Mouse (Mus musculus) cerebellum, adult 8-10 months (tissue): ENCODE measurements around the gene Elf5.

Experiments
- DNase-seq: peaks from one replicate; pipeline ENCODE4 v3.0.0; 2022

Gene Elf5

GRCm38 (mm10) chr2:103411348-103411747 lies at the start of gene Elf5:
Gene Elf5, plus strand, starts transcription at chr2:103411688.
- no peak for DNase-seq

- DNase-seq: no peak
Observed at GRCm38 (mm10) chr2:103372541-103372940, 38.9 kb upstream of the Elf5 start.

DNA sequence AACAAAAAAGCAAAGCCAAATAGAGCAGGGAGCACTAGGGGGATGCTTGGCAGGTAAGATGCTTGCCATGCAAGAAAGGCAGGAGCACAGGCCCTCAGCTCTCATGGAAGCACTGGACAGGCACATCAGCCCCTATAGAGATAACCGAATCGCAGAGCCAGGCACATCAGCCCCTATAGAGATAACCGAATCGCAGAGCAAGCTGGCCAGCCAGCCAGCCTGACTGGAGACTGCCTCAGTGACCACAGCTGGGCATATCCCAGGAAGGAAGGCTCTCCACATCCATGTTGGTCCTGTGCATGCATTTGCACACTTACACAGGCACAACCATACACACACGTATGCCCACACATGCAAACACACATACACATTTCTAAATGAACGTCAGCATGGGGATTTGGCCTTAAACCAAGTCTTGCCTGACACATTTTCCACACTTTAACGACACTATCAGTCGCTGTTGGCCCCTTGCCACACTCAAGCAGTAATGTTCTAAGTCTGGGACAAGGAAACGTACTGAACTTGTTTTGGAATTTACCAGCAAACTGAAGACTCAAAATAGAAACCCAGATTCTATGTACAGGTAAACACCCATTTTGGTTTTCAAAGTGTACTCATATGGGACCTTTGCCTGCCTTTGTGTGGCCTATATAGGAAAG lies 31.9 kb upstream of the Elf5 start:
- no peak for DNase-seq

GRCm38 (mm10) chr2:103382174-103382573 lies 29.3 kb upstream of the Elf5 start:
- DNase-seq: no peak

- DNase-seq: no peak
Observed at GRCm38 (mm10) chr2:103387881-103388280, 23.6 kb upstream of the Elf5 start.

- no peak for DNase-seq
Observed at GRCm38 (mm10) chr2:103388311-103388710, 23.2 kb upstream of the Elf5 start.

- DNase-seq: peak; percentile 10
Observed at GRCm38 (mm10) chr2:103390086-103390988, 21.2 kb upstream of the Elf5 start.

DNA sequence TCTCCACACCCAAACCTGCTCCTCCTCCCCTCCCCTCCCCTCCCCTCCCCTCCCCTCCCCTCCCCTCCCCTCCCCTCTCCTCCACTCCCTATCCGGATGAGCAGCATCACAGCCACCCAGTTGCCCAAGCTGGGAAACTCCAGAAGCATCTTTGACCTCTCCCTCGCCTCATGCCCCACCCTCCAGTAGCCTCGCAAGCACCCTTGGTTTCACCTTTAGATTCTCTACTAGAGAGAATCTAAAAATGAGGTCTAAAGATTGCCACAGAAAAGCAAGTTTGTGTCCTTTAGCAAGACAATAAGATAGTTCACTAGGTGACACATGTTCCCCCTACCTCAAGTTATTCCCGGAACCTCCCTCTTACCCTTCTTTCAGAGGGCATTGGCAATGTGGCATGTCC lies 19.9 kb upstream of the Elf5 start:
- no peak for DNase-seq

DNA sequence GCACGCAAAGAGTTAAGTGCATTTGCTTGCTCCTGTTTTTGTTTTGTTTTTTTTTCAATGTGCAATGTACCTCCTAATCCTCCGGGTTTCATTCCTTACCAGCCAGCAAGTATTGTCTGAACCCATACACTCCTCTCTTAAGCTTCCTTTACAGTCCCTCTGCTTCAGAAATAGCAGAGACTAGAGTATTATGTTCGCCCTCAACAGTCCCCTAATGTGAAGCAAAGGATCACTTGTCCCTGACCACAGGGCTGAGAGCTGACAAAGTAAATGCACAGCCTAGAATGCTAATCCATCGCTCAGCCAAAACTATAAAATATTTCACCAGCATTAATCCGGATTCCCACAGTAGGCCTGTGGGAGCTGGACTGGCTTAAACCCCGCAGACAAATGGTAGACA lies 13.4 kb upstream of the Elf5 start:
- DNase-seq: no peak

DNA sequence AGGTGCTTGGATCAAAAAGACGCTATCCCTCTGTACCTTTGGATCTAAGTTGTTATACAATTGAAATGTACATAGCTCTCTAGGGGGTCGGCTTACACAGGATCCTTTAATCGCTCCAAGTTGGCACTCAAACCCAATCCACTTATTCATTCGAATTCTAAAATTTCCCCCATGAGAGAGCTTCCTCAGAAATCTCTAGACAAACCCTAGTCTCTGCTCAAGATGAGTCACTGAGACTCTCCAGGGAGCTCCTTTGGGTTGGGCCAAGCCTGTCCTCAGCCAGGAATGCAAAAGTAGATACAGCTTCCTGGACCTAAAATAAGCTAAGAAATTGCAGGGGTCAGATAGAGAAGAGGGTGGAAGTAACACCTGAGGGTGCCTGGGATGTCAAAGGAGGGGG lies 10.8 kb upstream of the Elf5 start:
- DNase-seq: no peak

DNA sequence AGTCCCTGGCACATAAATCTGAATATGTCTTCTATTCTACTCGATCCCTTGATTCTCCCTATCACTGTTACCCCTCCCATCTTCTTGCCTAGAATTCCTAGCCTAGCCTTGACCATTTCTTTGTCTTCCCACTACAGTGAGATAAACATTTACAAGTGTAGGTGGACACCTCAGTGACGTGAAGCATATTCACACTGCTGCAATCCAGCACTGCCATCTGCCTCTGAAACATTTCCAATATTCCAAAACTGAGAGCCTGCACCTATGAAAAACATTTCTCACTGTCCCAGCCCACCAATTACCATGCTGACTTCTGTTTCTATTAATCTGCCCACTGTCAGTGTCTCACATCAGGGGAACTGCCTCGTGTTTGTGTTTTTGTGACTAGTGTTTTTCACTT lies 5.2 kb upstream of the Elf5 start:
- DNase-seq: no peak

DNA sequence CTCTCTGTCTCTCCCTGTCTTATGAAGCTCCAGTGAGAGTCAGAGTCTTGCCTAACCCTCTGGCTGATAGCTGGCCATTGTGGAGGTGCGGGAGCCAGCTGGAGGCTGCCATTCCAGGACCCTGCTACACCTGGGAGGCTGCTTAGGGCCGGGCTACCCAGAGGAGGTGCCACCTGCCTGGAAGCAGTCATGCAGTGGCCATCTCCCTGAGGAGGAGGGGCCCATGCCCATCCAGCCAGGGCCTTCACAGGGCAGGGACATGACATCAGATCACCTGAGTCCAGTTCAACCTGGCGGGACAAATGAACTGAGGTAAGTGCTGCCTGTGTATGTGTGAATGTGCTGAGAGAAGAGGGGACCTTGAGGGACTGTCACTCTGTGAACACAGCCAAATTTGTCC lies 328 bp downstream of the Elf5 start:
- no peak for DNase-seq

DNA sequence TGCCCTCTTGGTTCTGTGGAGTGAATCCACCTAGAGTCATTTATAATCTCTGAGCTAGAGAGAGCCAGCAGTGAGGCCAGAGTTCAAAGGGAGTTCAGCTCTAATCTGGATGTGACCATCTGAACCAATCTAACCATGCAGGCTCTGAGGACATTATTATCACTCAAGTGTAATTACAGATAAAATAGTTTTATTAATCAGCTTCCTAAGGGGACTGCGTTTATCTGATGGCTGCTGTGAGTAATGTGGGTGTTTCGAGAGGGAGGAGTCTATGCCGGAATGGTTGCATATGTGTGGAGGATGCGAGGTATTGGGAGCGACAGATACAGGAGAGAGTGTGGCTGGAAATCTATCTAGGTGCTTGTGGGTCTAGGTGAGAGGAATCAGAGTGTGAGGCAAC lies 1.9 kb downstream of the Elf5 start:
- no peak for DNase-seq

DNA sequence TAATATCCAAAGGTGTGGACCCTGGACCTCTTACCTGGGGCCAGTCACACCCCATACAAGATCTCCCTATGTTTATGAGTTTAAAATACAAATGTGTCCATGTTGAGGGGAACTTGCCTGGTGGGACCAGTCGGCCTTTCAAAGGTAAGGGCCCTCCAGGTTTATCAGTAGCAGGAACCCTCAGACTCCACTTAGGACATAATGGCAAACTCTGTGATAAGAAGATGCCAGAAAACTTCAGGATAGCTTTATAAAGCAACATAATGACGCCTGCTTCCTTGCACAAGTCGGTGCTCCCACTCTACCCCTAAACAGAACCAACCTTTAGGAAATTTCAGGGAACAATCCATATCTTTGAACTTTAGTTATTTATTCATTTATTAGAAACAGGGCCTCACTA lies 4.3 kb downstream of the Elf5 start:
- DNase-seq: no peak

DNA sequence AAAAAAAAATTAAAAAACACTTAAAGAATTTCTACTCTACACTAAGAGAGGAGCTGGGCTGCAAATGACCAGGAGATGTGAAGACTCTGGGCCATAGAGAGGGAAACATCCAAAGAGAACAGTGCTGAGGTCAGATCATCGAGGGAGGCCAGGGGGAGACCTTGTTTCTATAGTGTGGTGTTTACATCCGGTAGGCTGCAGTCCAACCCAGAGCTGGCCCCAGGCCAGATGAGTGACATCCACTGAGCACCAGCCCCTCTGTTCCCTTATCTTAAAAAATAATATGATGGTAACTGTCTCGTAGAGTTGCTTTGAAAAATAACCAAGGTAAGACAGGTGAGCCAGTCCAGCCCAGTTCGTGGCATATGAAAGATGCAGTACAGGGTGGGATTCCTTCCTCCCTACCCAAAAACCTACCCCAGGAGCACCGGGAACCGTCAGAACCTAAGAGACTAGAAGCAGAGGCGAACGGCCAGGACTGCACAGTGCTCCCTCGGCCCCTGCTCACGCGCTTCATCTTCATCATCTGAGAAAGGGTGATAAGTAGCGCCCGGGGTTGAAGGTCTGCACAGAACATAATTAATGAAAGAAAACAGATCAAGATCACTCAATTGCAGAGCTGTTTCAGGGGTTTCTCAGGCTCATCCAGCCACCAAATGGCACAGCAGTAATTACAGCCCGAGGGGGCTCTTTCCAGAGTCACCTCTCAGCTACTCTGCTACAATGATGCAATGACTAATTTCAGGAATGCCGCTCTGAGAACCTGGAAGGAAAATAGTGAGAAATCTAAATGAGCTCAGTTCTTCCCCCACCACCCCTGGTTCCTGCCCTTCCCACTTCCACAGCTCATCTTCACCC lies 9.4 kb downstream of the Elf5 start:
- DNase-seq: no peak

GRCm38 (mm10) chr2:103423884-103424283 lies 12.4 kb downstream of the Elf5 start:
- no peak for DNase-seq

DNA sequence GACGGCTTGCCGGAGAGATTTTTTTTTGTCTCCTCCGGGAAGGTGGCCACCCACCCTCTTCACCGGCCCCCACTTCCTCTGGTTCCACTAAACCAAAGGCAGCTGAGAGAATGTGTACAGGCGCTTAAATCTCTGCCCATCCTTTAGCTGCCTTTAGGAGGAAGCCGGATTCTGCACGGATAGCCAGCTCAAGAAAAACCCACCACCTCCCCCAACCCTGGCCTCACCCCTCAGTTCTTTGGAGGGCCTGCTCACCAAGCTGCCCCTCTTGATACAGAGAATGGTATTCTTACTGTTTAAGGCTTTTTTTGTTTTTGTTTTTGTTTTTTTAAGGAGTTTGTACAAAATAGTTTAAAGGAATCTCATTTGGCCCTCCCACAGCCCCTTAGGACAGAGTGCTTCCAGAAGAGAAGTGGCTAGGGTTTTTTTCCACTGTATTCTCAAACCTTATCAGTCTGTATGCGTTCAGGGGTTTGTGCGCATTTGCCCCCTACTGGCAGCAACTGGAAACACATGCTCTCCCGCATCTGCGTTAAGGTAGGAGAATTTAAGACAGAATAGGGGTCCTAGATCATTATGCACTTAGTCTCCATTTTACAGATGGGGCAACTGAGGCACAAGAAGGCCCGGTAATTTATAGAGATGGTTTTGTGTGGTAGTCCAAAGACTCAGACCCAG lies 13.0 kb downstream of the Elf5 start:
- DNase-seq: peak; percentile 47

- no peak for DNase-seq
Observed at GRCm38 (mm10) chr2:103425456-103426063, 14.1 kb downstream of the Elf5 start.

GRCm38 (mm10) chr2:103428356-103428755 lies 16.9 kb downstream of the Elf5 start:
- DNase-seq: no peak

- DNase-seq: no peak
Observed at GRCm38 (mm10) chr2:103430712-103431111, 19.2 kb downstream of the Elf5 start.

DNA sequence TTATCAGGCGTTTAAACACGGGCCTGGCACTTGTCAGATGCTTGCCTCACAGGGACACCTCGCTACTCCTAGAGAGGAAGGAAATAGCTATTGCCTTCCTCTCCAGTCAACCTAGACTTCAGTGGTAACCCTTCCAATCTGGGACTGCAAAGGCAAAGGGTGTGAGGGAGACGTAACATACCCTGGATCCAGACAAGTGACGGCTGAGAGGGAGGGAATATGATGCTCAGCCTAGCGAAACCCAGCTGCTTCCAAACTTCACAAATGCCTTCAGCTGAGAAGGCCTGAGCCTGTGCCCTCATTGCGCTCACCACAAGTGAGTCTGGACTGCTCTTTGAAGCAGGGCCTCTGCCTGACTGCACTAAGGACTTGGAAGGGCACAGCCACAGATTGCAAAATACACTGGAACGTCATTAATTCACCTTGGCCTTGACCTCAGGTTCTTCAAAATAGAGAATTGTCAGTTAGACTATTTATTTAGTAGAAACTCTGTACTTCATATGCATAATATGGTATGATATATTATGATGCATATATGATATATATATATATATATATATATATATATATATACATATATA lies 21.3 kb downstream of the Elf5 start:
- no peak for DNase-seq

- DNase-seq: no peak
Observed at GRCm38 (mm10) chr2:103435110-103435509, 23.6 kb downstream of the Elf5 start.
